Comparison of ENCODE assay signal across 8 mouse cellular contexts in the genomic region with DNA sequence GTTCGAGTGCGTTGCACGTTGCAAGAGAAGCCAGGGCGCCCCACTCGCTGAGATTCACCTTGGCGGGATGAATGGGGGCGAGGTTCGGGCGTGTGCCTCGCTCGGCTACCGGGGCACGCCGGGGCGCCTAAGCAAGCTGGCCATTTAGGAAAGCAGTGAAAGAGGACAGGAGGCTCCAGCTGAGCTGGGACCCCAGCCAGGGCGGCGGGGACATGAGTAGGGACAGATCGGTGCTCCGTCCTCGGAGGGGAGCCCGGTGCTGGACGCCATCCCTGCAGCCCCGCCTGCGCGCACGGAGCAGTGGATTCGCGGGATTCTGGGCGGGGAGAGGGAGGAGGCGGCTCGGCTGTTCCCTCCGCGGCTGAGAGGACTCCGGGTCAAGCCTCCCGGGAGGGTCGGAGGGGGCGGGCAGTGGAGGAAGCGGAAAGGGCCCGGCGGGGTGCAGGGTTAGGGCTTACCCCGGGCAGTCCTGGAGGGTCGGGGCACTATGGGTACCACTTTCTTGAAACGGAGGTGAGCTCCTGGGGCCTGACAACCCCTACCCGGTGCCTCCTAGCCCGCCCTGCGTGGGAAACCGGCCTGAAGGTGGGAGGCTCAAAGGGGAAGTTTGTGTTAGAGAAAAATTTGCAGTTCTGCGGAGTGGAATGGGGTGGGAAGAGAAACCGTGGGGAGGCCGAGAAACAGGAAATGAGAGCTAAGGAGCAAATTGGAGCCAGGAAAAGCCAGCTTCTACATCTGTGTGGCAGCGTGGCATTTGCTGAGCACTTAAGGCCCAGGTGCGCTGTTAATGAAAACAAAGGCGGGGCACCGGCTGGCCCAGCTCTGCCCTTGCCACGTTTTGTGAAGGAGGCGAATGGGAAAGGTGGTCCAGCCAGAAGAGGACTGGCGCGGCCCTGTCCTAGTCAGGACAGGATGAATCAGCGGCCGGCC. TPM values are rescaled to one million over a fixed set of nuclear protein-coding genes. Genes with fewer than 3 reads are reported as not detected.
A peak's percentile ranks its signal among the peaks of the same experiment; 100 is the strongest.
DNase-seq lines count a peak whose midpoint lies in the region; ATAC-seq and TF ChIP-seq lines count a peak whose summit lies in the region.

No protein-coding gene starts in this region.

- DNase-seq in ES-E14 (ENCODE audit: low read depth, low spot score) = no peak
- DNase-seq in cerebellum, adult 18-20 months = peak; percentile 83 to 84
- peak; percentile 75 for DNase-seq in forelimb bud, embryonic 11.5 days (ENCODE audit: low read depth, low spot score)
- peak; percentile 82 to 87 for DNase-seq in heart, postnatal 36 days
- DNase-seq in layer of hippocampus, adult 8-10 months (ENCODE audit: low spot score in 2 of 2) = peak; percentile 40 to 54
- DNase-seq in retina, postnatal 1 day = peak; percentile 81
- peak; percentile 49 for DNase-seq in urinary bladder, postnatal 14 days (ENCODE audit: low spot score)

- H3K27ac ChIP-seq in ES-E14 (ENCODE audit: insufficient read depth, low read depth, low read length, poor library complexity, severe bottlenecking) = peak overlapping the region; percentile 100
- H3K27ac ChIP-seq in lung, embryonic 16.5 days (ENCODE audit: low read length) = peak overlapping the region; percentile 94

- H3K36me3 ChIP-seq in ES-E14 (ENCODE audit: control insufficient read depth, insufficient read depth, low read length, poor library complexity, severe bottlenecking) = peaks cover 2% of the 10 kb centered on the region; the same call in 1 of the 2 replicates
- H3K36me3 ChIP-seq in lung, embryonic 16.5 days (ENCODE audit: control insufficient read depth, insufficient read depth, low read length) = no peaks in the 10 kb centered on the region

- peak overlapping the region; percentile 87 to 89 for H3K4me3 ChIP-seq in ES-E14 (ENCODE audit: insufficient read depth in 1 of 2, low read depth in 1 of 2, low read length in 2 of 2, poor library complexity in 1 of 2, severe bottlenecking in 1 of 2)
- H3K4me3 ChIP-seq in lung, embryonic 16.5 days (ENCODE audit: low read length) = peak overlapping the region; percentile 73

- no peaks in the 10 kb centered on the region for H3K9me3 ChIP-seq in ES-E14 (ENCODE audit: control insufficient read depth, insufficient read depth, low read depth, low read length)
- H3K9me3 ChIP-seq in lung, embryonic 16.5 days (ENCODE audit: control insufficient read depth, low read length) = no peaks in the 10 kb centered on the region

- H3K27me3 ChIP-seq in lung, embryonic 16.5 days (ENCODE audit: control insufficient read depth, insufficient read depth, low read depth, low read length) = no peaks in the 10 kb centered on the region

- WGBS in lung, embryonic 16.5 days = under 1% methylated on average over 57 of the region's 60 CpGs

- intact Hi-C loops in heart, postnatal 36 days (cut with DNase I) = loop anchor here (2.0 to 5.0 kb wide), 6 partner anchors 51 to 466 kb away; no protein-coding TSS in a partner anchor

- peak overlapping the region; percentile 88 for H3K9ac ChIP-seq in ES-E14 (ENCODE audit: insufficient read depth, low read depth, low read length, poor library complexity, severe bottlenecking)
- peak overlapping the region; percentile 73 for H3K9ac ChIP-seq in lung, embryonic 16.5 days (ENCODE audit: low read length)

- H3K4me2 ChIP-seq in lung, embryonic 16.5 days (ENCODE audit: low read depth, low read length) = peak overlapping the region; percentile 96

- in situ Hi-C loops in ES-E14 (cut with MboI; ENCODE audit: low sequenced_read_pairs in 2 of 2, unreplicated experiment in 2 of 2) = no loop called here

- peak; percentile 62 for ATAC-seq in lung, embryonic 16.5 days (ENCODE audit: low read depth)

- peaks cover 9 to 14% of the 10 kb centered on the region in 2 experiments; a peak in 3 of 4 replicates for H3K4me1 ChIP-seq in ES-E14 (ENCODE audit: control insufficient read depth in 2 of 2, insufficient read depth in 2 of 2, low read length in 2 of 2, poor library complexity in 1 of 2)
- peaks cover 12% of the 10 kb centered on the region for H3K4me1 ChIP-seq in lung, embryonic 16.5 days (replicated peaks; ENCODE audit: control insufficient read depth, insufficient read depth, low read length)

TF ChIP-seq in ES-E14, 5 proteins besides CTCF, POLR2A, EP300 and RAD21:
- TF ChIP-seq ZC3H11A (IDR thresholded peaks at IDR 0.05; ENCODE audit: borderline replicate concordance, low read depth, low read length) (no peak), CHD2 (IDR thresholded peaks at IDR 0.05; ENCODE audit: low read depth, low read length) (no peak), MAFK (IDR thresholded peaks at IDR 0.05; ENCODE audit: insufficient read depth, low read depth, low read length) (no peak), ZNF384 (IDR thresholded peaks at IDR 0.05; ENCODE audit: low read depth, low read length) (no peak), HCFC1 (IDR thresholded peaks at IDR 0.05; ENCODE audit: borderline replicate concordance, insufficient read depth, low read length) (no peak; the same call in 1 of the 2 replicates)

RNA-seq across cellular contexts. Expression of a gene that starts 1.4 kb away (rescaled TPM):
- total RNA-seq in ES-E14 (2012; rRNA removed) = 8.7 and 17.8 TPM in 2 replicates
- 10 to 100 TPM; 15.3 to 19.9 TPM for total RNA-seq in heart, postnatal 36 days (2021)
- 10 to 100 TPM; 38.9 to 52.1 (median 45.3) TPM for total RNA-seq in layer of hippocampus, adult 8-10 months (2022)
- 10.3 and 10.8 TPM in 2 replicates for polyA plus RNA-seq in lung, embryonic 16.5 days (2015; fragmentation: Nextera tagmentation; extraction: Ambion mirVana)
